Mouse (Mus musculus) forebrain, embryonic 14.5 days (tissue): Measurements from ENCODE around the gene Ankrd53. TPM values are rescaled to one million over a fixed set of nuclear protein-coding genes. Genes with fewer than 3 reads are reported as not detected.

Experiments
- ATAC-seq: fragments of 200-750 bp; cut with Nextera tagmentation; 2 replicates; pipeline ENCODE4 v1.8.0; 2017; ENCODE audit warnings: mild to moderate bottlenecking, moderate library complexity
- DNase-seq: peaks from one replicate; pipeline ENCODE4 v3.0.0-alpha.2; 2015; ENCODE audit warnings: low spot score
- H3K27ac ChIP-seq: fragments of 300-500 bp; sonication (generic); 2 replicates; pipeline ENCODE4 v1.5.1; 2014; ENCODE audit warnings: low read depth, mild to moderate bottlenecking, control low read depth, low read length, moderate library complexity
- H3K27me3 ChIP-seq: fragments of 300-500 bp; sonication (generic); replicated peaks from 2 replicates; pipeline ENCODE4 v1.6.1; 2014; ENCODE audit warnings: low read length, control low read depth, mixed read lengths; ENCODE audit not compliant: control insufficient read depth, insufficient read depth
- H3K36me3 ChIP-seq: fragments of 300-500 bp; sonication (generic); 2 replicates; pipeline ENCODE4 v1.6.1; 2014; ENCODE audit warnings: low read length, control low read depth; ENCODE audit not compliant: control insufficient read depth, insufficient read depth
- H3K4me1 ChIP-seq: fragments of 300-500 bp; sonication (generic); 2 replicates; pipeline ENCODE4 v1.6.1; 2014; ENCODE audit warnings: antibody characterized with exemption, low read length, control low read depth; ENCODE audit not compliant: control insufficient read depth, insufficient read depth
- H3K4me2 ChIP-seq: fragments of 300-500 bp; sonication (generic); 2 replicates; pipeline ENCODE4 v1.6.1; 2014; ENCODE audit warnings: mild to moderate bottlenecking, control low read depth, low read length
- H3K4me3 ChIP-seq: fragments of 300-500 bp; sonication (generic); 2 replicates; pipeline ENCODE4 v1.5.1; 2014; ENCODE audit warnings: low read depth, low read length, control low read depth
- H3K9ac ChIP-seq: fragments of 300-500 bp; sonication (generic); 2 replicates; pipeline ENCODE4 v1.6.1; 2014; ENCODE audit warnings: mild to moderate bottlenecking, low read length, control low read depth, moderate library complexity
- H3K9me3 ChIP-seq: fragments of 300-500 bp; sonication (generic); replicated peaks from 2 replicates; pipeline ENCODE4 v1.6.1; 2016; ENCODE audit warnings: low read length, control low read depth, mixed read lengths; ENCODE audit not compliant: control insufficient read depth
- WGBS: fragments of 180-500 bp; shearing (Covaris S2); extraction: QIAGEN DNeasy Blood & Tissue Kit; methylation state at CpG from one replicate; pipeline ENCODE4 v1.1.7; 2014; 5-methylcytosine and 5-hydroxymethylcytosine counted together
- polyA plus RNA-seq: library from polyadenylated mRNA; unstranded; fragments of >200 nt; fragmentation: Nextera tagmentation; extraction: Ambion mirVana; gene quantifications from 2 replicates; pipeline ENCODE4 v1.2.1, GENCODE M21; 2014

The Ankrd53 gene
- polyA plus RNA-seq, 1 experiment from 2014 or later, result not detected

- Histone ChIP-seq H3K27ac (no peak overlapping the region), H3K4me1 (no peaks in the 10 kb centered on the region), H3K36me3 (no peaks in the 10 kb centered on the region), H3K9me3 (no peaks in the 10 kb centered on the region), H3K4me3 (no peak overlapping the region), H3K4me2 (no peak overlapping the region), H3K9ac (no peak overlapping the region), H3K27me3 (peaks cover 4% of the 10 kb centered on the region; the same call in 1 of the 2 replicates)
- ATAC-seq, result no peak
- 31% methylated on average over 3 of the region's 3 CpGs for WGBS
- DNase-seq, result no peak
These were observed 13.2 kb upstream of the Ankrd53 start for GRCm38 (mm10) chr6:83749286-83749685.

GRCm38 (mm10) chr6:83750171-83750684, 12.2 kb upstream of the Ankrd53 start:
- Histone ChIP-seq H3K4me3 (no peak overlapping the region), H3K36me3 (no peaks in the 10 kb centered on the region), H3K27me3 (peaks cover 4% of the 10 kb centered on the region; the same call in 1 of the 2 replicates), H3K4me1 (no peaks in the 10 kb centered on the region), H3K27ac (no peak overlapping the region), H3K9me3 (no peaks in the 10 kb centered on the region), H3K4me2 (no peak overlapping the region), H3K9ac (no peak overlapping the region)
- ATAC-seq (peak; percentile 46; the same call in 1 of the 2 replicates), DNase-seq (peak; percentile 66)
- 11% methylated on average over 11 of the region's 11 CpGs for WGBS

- H3K27me3 ChIP-seq, result peaks cover 39% of the 10 kb centered on the region
- H3K4me2 ChIP-seq, result no peak overlapping the region
- no peaks in the 10 kb centered on the region for H3K36me3 ChIP-seq
- H3K9me3 ChIP-seq, result no peaks in the 10 kb centered on the region
- no peaks in the 10 kb centered on the region for H3K4me1 ChIP-seq
- no peak overlapping the region for H3K9ac ChIP-seq
- 74% methylated on average over 9 of the region's 9 CpGs for WGBS
- H3K27ac ChIP-seq, result no peak overlapping the region
- H3K4me3 ChIP-seq, result no peak overlapping the region
- ATAC-seq, result no peak
- DNase-seq, result no peak
These were observed 6.4 kb upstream of the Ankrd53 start for GRCm38 (mm10) chr6:83756051-83756450.

- Histone ChIP-seq H3K27me3 (peaks cover 48% of the 10 kb centered on the region), H3K9me3 (no peaks in the 10 kb centered on the region), H3K9ac (peak overlapping the region; percentile 22; the same call in 1 of the 2 replicates), H3K4me3 (peak overlapping the region; percentile 16), H3K4me2 (peak overlapping the region; percentile 49), H3K36me3 (no peaks in the 10 kb centered on the region), H3K4me1 (peaks cover 5% of the 10 kb centered on the region; the same call in 1 of the 2 replicates), H3K27ac (no peak overlapping the region)
- WGBS, result 2% methylated on average over 35 of the region's 35 CpGs
- ATAC-seq (peak; percentile 32), DNase-seq (peak; percentile 23)
These were observed 512 bp downstream of the Ankrd53 start for GRCm38 (mm10) chr6:83762880-83763431.

- peaks cover 28% of the 10 kb centered on the region for H3K36me3 ChIP-seq
- no peak overlapping the region for H3K4me3 ChIP-seq
- peaks cover 18% of the 10 kb centered on the region for H3K27me3 ChIP-seq
- no peaks in the 10 kb centered on the region for H3K9me3 ChIP-seq
- ATAC-seq (no peak), DNase-seq (no peak)
- 94% methylated on average over 3 of the region's 3 CpGs for WGBS
- no peak overlapping the region for H3K27ac ChIP-seq
- peaks cover 5% of the 10 kb centered on the region; the same call in 1 of the 2 replicates for H3K4me1 ChIP-seq
- H3K9ac ChIP-seq, result no peak overlapping the region
- no peak overlapping the region for H3K4me2 ChIP-seq
These were observed 4.5 kb downstream of the Ankrd53 start for GRCm38 (mm10) chr6:83766982-83767381.

- no peak for ATAC-seq
- Histone ChIP-seq H3K9ac (no peak overlapping the region), H3K27ac (no peak overlapping the region), H3K36me3 (peaks cover 40% of the 10 kb centered on the region), H3K4me1 (no peaks in the 10 kb centered on the region), H3K27me3 (peaks cover 5% of the 10 kb centered on the region; the same call in 1 of the 2 replicates), H3K9me3 (no peaks in the 10 kb centered on the region), H3K4me3 (no peak overlapping the region), H3K4me2 (no peak overlapping the region)
- 94% methylated on average over 5 of the region's 5 CpGs for WGBS
- no peak for DNase-seq
These were observed 6.0 kb downstream of the Ankrd53 start for GRCm38 (mm10) chr6:83768485-83768884.

GRCm38 (mm10) chr6:83774126-83774525, 11.7 kb downstream of the Ankrd53 start:
- Histone ChIP-seq H3K36me3 (peaks cover 36% of the 10 kb centered on the region), H3K27ac (no peak overlapping the region), H3K4me1 (peaks cover 11% of the 10 kb centered on the region), H3K4me3 (peak overlapping the region; percentile 88; the same call in 1 of the 2 replicates), H3K27me3 (no peaks in the 10 kb centered on the region), H3K9ac (peak overlapping the region; percentile 96; the same call in 1 of the 2 replicates), H3K4me2 (peak overlapping the region; percentile 79), H3K9me3 (no peaks in the 10 kb centered on the region)
- WGBS, result 58% methylated on average over 9 of the region's 9 CpGs
- DNase-seq (no peak), ATAC-seq (no peak)

GRCm38 (mm10) chr6:83774781-83775563, 12.5 kb downstream of the Ankrd53 start:
- no peaks in the 10 kb centered on the region for H3K9me3 ChIP-seq
- no peaks in the 10 kb centered on the region for H3K27me3 ChIP-seq
- 2% methylated on average over 14 of the region's 14 CpGs for WGBS
- ATAC-seq (peak; percentile 40), DNase-seq (peak; percentile 11)
- H3K4me2 ChIP-seq, result peak overlapping the region; percentile 79
- H3K4me3 ChIP-seq, result peak overlapping the region; percentile 88
- peak overlapping the region; percentile 96 for H3K9ac ChIP-seq
- H3K36me3 ChIP-seq, result peaks cover 28% of the 10 kb centered on the region
- peaks cover 11% of the 10 kb centered on the region for H3K4me1 ChIP-seq
- peak overlapping the region; percentile 58; the same call in 1 of the 2 replicates for H3K27ac ChIP-seq
